Mouse (Mus musculus) C2C12 (cell line): ENCODE results near the gene Rfx5. TPM values are rescaled to one million over a fixed set of nuclear protein-coding genes. Genes with fewer than 3 reads are reported as not detected.
"Not testable (repeated sequence)": the region's sequence is repeated elsewhere in the genome, so short reads cannot be mapped to it uniquely, and the experiment has no call there.

Experiments used
- H3K27me3 ChIP-seq: one replicate; pipeline ENCODE4 v1.6.1; 2011; ENCODE audit not compliant: control insufficient read depth, insufficient read depth, insufficient read length
- H3K36me3 ChIP-seq: one replicate; pipeline ENCODE4 v1.6.1; 2011; ENCODE audit not compliant: control insufficient read depth, insufficient read depth
- H3K4me3 ChIP-seq: one replicate; pipeline ENCODE4 v1.5.1; 2011; ENCODE audit warnings: mild to moderate bottlenecking, control low read depth; ENCODE audit not compliant: poor library complexity, insufficient read depth, severe bottlenecking
- H3K79me2 ChIP-seq: one replicate; pipeline ENCODE4 v1.6.1; 2011; ENCODE audit not compliant: control insufficient read depth, insufficient read depth
- H3K79me3 ChIP-seq: one replicate; pipeline ENCODE4 v1.6.1; 2011; ENCODE audit warnings: low read depth, control low read depth
- H3ac ChIP-seq: one replicate; pipeline ENCODE3; 2011; ENCODE audit warnings: low read depth; ENCODE audit not compliant: control insufficient read depth, insufficient read length
- CEBPB ChIP-seq: IDR thresholded peaks from one replicate; pipeline ENCODE4 v1.6.1; 2011; ENCODE audit warnings: low read depth, mild to moderate bottlenecking, control low read depth, moderate library complexity
- CTCF ChIP-seq: IDR thresholded peaks from one replicate; pipeline ENCODE4 v1.5.1; 2011; ENCODE audit not compliant: control insufficient read depth, insufficient read depth, insufficient read length
- FOSL1 ChIP-seq: IDR thresholded peaks from one replicate; pipeline ENCODE4 v1.8.0; 2011; ENCODE audit warnings: mild to moderate bottlenecking, low read length; ENCODE audit not compliant: poor library complexity, insufficient read depth, severe bottlenecking
- MAX ChIP-seq: IDR thresholded peaks from one replicate; pipeline ENCODE4 v1.6.1; 2011; ENCODE audit warnings: mild to moderate bottlenecking, control low read depth
- MYOD1 ChIP-seq: IDR thresholded peaks from one replicate; pipeline ENCODE4 v1.6.1; 2011; ENCODE audit warnings: low read depth; ENCODE audit not compliant: control insufficient read depth, insufficient read length
- MYOG ChIP-seq: IDR thresholded peaks from one replicate; pipeline ENCODE4 v1.6.1; 2011; ENCODE audit not compliant: control insufficient read depth, insufficient read length; ENCODE audit errors: extremely low read depth
- USF1 ChIP-seq: IDR thresholded peaks from one replicate; pipeline ENCODE4 v1.6.1; 2011; ENCODE audit warnings: low read depth, mild to moderate bottlenecking, control low read depth, moderate library complexity
- polyA plus RNA-seq: library from polyadenylated mRNA; unstranded; fragments of >200 nt; fragmentation: generic; extraction: Trizol; gene quantifications from one replicate; pipeline ENCODE4 v1.2.1, GENCODE M21; 2012; ENCODE audit warnings: missing spikeins

Gene Rfx5
- polyA plus RNA-seq, 1 experiment: 3.0 TPM

DNA sequence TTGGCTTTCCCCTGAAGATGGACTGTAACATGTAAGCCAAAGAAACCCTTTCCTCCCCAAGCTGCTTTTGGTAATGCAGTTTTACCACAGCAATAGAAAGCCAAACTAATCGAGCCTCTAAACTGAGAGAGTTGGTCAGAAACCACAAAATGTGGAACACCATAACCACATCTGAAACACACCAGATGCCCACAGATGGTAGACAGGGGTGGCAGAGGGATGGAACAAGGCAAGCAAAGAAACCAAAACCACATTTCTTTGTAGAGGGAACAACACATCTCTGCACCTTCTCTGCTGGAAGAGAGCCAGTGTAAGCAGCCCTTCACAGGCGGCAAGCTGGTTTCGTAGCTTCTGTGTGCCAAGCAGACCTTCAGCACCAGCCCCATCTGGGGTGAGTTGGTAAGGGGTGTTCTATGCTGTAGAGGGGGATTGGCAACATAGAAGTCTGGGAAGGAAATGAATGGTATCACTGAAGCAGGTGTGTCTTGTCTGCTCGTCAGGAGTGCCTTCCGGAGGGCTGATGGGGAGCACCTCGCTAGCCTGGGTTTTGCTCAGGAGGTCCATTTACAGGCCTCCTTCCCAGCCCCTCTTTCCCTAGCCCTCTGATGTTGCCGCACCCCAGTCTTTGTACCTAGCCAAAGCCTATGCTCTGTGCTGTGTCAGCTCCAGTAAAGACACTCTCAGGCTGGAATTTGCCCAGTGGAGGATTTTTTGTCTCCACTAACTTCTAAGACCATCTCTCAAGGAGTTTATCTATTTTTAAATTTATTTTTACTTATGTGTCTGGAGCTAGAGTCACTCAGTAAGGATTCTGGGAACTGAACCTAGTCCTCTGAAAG is 37.8 kb upstream of the Rfx5 start:
- Histone ChIP-seq H3K79me2 (no peaks in the 10 kb centered on the region), H3K4me3 (no peak overlapping the region), H3ac (no peak overlapping the region), H3K36me3 (no peaks in the 10 kb centered on the region), H3K79me3 (no peaks in the 10 kb centered on the region), H3K27me3 (peaks cover 22% of the 10 kb centered on the region)
- no peak for TF ChIP-seq FOSL1
- no peak for TF ChIP-seq MYOD1
- TF ChIP-seq MAX: no peak
- TF ChIP-seq MYOG: no peak
- no peak for TF ChIP-seq CEBPB
- no peak for TF ChIP-seq CTCF
- TF ChIP-seq USF1: no peak

DNA sequence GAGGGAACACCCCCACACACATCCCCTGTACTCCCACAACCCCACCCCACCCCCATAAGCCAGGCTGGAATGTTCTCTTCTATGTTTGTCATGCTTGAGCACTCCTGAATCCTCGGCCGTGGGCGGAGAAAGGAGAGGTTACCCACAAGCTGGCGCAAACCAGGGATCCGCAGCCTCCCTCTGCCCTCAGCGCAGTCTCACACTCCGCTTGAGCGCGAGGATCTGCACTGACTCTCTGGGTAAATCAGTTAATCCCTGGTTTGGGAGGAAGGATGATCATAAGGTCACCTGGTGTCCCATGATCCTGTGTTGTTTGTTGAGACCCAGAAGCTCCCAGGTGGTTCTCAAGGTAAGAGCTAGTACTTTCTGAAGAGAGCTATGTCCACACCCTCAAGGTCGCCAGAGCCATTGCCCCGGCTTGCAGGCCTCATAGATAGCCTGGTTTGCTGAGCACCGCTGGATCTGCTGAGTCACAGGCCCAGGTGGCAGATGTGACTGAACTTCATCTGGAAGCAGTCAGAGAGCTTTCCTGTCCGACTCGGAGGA is 36.0 kb upstream of the Rfx5 start:
- Histone ChIP-seq H3ac (no peak overlapping the region), H3K36me3 (no peaks in the 10 kb centered on the region), H3K79me3 (no peaks in the 10 kb centered on the region), H3K4me3 (no peak overlapping the region), H3K79me2 (no peaks in the 10 kb centered on the region), H3K27me3 (peaks cover 32% of the 10 kb centered on the region)
- TF ChIP-seq MAX: no peak
- no peak for TF ChIP-seq FOSL1
- no peak for TF ChIP-seq MYOG

DNA sequence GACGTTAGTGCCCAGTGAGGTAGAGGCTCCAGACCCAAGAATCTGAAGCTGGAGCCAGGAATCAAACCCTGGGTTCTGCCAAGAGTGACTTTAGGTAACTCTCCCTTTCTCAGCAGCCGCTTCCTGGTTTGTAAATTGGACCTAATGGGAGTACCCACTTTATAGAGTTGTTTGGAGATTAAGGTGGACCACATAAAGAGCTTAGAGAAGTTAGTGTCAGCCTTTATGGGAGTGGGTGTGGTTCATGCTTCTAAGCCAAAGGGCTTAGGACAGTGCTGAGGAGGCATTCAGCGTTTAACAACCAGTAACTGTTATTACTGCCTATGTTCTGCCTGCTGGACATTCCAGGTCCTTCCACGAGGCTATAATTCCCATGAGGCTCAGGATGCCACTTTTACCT is 35.0 kb upstream of the Rfx5 start:
- no peaks in the 10 kb centered on the region for H3K36me3 ChIP-seq
- H3K79me2 ChIP-seq: no peaks in the 10 kb centered on the region
- TF ChIP-seq MAX (no peak), MYOD1 (no peak), CEBPB (no peak), MYOG (no peak), CTCF (no peak), USF1 (no peak), FOSL1 (no peak)
- no peak overlapping the region for H3K4me3 ChIP-seq
- H3ac ChIP-seq: no peak overlapping the region
- no peaks in the 10 kb centered on the region for H3K79me3 ChIP-seq
- H3K27me3 ChIP-seq: peaks cover 30% of the 10 kb centered on the region

DNA sequence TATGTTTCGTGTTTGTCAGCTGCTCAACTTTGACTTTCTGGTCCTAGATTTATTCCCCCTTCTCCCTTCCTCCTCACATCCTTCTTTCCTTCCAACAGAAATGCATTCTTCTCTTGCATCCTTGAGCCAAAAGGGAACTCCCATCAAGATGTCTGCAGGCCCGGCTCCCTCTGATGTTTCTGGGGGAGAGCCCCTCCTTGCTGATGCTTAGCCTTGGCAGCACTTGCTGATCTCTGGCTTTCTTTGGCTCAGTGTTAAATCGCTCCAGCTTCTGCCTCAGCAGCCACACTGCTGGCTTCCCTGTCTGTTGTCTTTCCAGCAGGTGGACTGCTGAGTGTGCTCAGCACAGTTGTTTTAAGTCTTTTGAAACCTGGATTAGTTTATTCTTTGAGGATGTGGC is 32.8 kb upstream of the Rfx5 start:
- Histone ChIP-seq H3ac (no peak overlapping the region), H3K79me3 (no peaks in the 10 kb centered on the region), H3K4me3 (no peak overlapping the region), H3K36me3 (no peaks in the 10 kb centered on the region), H3K27me3 (peaks cover 22% of the 10 kb centered on the region), H3K79me2 (no peaks in the 10 kb centered on the region)
- no peak for TF ChIP-seq MAX
- TF ChIP-seq MYOD1: no peak

DNA sequence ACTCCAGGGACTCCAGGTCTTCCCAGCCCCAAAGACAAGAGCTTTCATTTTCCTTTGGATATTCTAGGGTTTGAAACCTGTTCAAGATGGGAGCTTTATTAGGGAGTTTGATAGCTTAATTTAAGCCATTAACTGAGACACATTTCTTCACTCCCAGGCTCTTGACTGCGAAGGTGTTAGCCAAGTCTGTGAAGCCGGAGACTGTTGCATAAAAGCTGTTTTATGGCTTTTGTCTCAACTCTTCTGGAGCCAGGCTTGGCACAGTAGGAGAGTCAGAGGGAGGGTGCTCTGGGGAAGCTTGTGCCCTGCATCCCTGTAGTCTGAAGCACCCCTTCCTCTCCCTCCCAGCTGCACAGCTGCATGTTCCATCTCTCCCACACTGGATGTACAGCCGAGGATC is 31.5 kb upstream of the Rfx5 start:
- H3K4me3 ChIP-seq: no peak overlapping the region
- H3K36me3 ChIP-seq: no peaks in the 10 kb centered on the region
- no peak overlapping the region for H3ac ChIP-seq
- H3K79me2 ChIP-seq: no peaks in the 10 kb centered on the region
- H3K27me3 ChIP-seq: peaks cover 22% of the 10 kb centered on the region
- TF ChIP-seq MAX (no peak), USF1 (no peak), MYOG (no peak), MYOD1 (no peak), CTCF (no peak), CEBPB (no peak), FOSL1 (no peak)
- no peaks in the 10 kb centered on the region for H3K79me3 ChIP-seq

DNA sequence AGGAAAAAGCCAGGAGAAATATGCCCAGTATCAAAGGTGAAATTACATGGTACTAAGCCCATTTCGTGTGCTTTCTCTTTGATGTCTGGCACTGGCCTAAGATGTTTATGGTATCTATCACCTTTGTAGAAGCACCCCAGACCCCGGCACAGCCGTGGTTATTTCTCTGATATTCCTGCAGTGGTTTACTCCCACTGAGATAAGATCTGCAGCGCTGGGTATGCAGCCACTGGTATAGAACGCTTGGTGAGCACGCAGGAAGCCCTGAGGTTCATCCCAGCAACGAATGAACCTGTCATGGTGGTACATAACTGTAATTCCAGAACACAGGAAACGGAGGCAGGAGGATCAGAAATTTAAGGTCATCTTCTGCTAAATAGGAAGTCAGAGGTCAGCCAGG is 29.2 kb upstream of the Rfx5 start:
- no peaks in the 10 kb centered on the region for H3K79me3 ChIP-seq
- no peak for TF ChIP-seq FOSL1
- no peak for TF ChIP-seq USF1
- no peak for TF ChIP-seq MYOG
- TF ChIP-seq CTCF: no peak
- no peak for TF ChIP-seq MAX
- no peak for TF ChIP-seq CEBPB
- H3K79me2 ChIP-seq: no peaks in the 10 kb centered on the region
- H3K4me3 ChIP-seq: no peak overlapping the region
- H3ac ChIP-seq: no peak overlapping the region
- peaks cover 22% of the 10 kb centered on the region for H3K27me3 ChIP-seq
- H3K36me3 ChIP-seq: no peaks in the 10 kb centered on the region

DNA sequence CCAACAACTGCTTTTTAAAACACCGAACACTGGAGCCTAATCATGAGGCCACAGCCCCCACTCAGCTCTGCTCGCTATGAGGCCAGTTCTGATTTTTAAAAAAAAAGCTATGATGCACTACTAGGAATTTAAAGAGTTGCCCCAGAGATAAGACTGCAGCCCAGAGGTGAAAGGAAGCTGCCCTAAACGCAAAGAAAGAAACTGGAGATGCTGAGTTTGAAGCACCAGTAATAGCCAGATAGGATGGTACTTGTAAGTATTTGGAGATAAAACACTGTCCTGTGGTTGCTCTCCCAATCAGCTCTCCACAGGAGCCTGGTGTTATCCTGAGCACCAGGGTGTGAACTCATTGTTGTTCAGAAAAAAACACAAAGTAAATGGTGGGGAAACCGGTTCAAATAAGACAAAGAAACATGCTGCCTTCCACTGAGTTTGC is 27.6 kb upstream of the Rfx5 start:
- peaks cover 10% of the 10 kb centered on the region for H3K27me3 ChIP-seq
- H3K79me3 ChIP-seq, H3K79me2 ChIP-seq, H3K36me3 ChIP-seq, H3K4me3 ChIP-seq, H3ac ChIP-seq: not testable (repeated sequence)

DNA sequence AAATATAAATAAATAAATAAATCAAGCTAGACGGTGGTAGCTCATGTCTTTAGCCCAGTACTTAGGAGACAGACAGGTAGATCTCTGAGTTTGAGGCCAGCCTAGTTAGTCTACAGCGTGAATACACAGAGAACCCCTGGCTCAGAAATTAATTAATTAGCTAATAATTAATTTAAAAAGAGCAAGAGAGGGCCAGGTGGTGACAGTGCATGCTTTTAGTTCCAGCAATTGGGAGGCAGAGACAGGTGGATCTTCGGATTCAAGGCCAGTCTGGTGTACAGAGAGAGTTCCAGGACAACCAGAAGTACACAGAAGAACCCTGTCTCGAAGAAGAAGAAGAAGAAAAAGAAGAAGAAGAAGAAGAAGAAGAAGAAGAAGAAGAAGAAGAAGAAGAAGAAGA is 24.9 kb upstream of the Rfx5 start:
- not testable (repeated sequence) for H3K4me3 ChIP-seq, H3K36me3 ChIP-seq, H3K27me3 ChIP-seq, H3K79me2 ChIP-seq, H3K79me3 ChIP-seq, H3ac ChIP-seq
